Mouse (Mus musculus): ENCODE measurements around the gene E130114P18Rik.

- TF ChIP-seq CTCF (IDR thresholded peaks at IDR 0.05; ENCODE audit: low read depth, low read length) = no peak
- no peak for TF ChIP-seq GATA1 (IDR thresholded peaks at IDR 0.05; ENCODE audit: borderline replicate concordance, low read length)
- no peak for TF ChIP-seq POLR2AphosphoS5 (IDR thresholded peaks at IDR 0.05; ENCODE audit: insufficient replicate concordance, low read depth, low read length)
- no peak for TF ChIP-seq TAL1 (conservative IDR thresholded peaks at IDR 0.05; ENCODE audit: low read depth, low read length)
- TF ChIP-seq GATA2 (IDR thresholded peaks at IDR 0.05; ENCODE audit: borderline replicate concordance, low read depth, low read length) = no peak
These were observed 112.5 kb downstream of the E130114P18Rik start for GRCm38 (mm10) chr4:97665428-97665755.
